Mouse (Mus musculus) E14TG2a.4 (cell line): ENCODE results near the gene Srsf12.

Experiments used
- CTCF ChIP-seq: conservative IDR thresholded peaks from 2 replicates; pipeline ENCODE4 v1.5.1; 2014; ENCODE audit warnings: low read length
- POU5F1 ChIP-seq: IDR thresholded peaks from 2 replicates; pipeline ENCODE4 v1.6.1; 2014; ENCODE audit warnings: low read length, borderline replicate concordance

- no peak for TF ChIP-seq CTCF
- TF ChIP-seq POU5F1, result no peak
These were observed 1.2 kb upstream of the Srsf12 start for GRCm38 (mm10) chr4:33207551-33207950.
